Mouse (Mus musculus) B cell, adult 67 days (primary cell): ENCODE measurements around the gene Kcnk6. TPM values are rescaled to one million over a fixed set of nuclear protein-coding genes. Genes with fewer than 3 reads are reported as not detected.

Experiments
- total RNA-seq, 2 experiments: library from RNA; stranded (reverse); gene quantifications; 4 replicates each; pipeline ENCODE4 v1.2.4; 2023

The Kcnk6 gene
- 1 to 10 TPM; 1.4 to 1.9 TPM for total RNA-seq

DNA sequence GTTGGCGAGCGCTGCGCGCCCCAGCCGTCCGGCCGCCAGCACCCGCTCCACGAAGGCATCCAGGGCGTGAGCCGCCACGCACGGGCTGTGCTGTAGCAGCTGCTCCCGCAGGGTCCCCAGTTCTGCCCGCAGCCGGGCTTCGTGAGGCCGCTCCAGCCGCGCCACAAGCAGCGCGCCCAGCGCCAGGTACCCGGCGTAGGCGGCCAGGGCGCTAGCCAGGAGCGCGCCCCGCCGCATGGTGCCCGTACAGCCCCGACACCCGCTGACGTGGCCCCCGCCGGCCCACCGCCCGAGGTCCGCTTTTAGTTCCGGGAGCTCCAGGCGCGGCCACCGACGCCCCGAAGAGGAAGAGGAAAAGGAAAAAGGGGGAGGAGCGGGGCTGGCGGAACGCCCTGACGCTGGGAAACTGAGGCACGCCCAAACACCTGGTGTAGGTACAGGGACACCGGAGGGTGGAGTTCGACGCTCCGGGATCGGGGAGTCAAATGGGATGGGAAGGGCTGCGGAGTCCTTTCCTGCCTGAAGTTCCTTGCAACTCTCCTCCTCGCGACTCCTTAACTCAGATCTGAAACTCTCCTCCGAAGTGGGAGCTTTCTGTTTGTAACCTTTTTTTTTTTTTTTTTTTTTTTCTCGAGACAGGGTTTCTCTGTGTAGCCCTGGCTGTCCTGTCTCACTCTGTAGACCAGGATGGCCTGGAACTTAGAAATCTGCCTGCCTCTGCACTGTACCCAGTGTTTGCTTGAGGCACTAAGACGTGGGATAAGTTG, at the start of gene Kcnk6:
Gene Kcnk6, minus strand, starts transcription at position 269 of the 767 bp plus-strand sequence.

DNA sequence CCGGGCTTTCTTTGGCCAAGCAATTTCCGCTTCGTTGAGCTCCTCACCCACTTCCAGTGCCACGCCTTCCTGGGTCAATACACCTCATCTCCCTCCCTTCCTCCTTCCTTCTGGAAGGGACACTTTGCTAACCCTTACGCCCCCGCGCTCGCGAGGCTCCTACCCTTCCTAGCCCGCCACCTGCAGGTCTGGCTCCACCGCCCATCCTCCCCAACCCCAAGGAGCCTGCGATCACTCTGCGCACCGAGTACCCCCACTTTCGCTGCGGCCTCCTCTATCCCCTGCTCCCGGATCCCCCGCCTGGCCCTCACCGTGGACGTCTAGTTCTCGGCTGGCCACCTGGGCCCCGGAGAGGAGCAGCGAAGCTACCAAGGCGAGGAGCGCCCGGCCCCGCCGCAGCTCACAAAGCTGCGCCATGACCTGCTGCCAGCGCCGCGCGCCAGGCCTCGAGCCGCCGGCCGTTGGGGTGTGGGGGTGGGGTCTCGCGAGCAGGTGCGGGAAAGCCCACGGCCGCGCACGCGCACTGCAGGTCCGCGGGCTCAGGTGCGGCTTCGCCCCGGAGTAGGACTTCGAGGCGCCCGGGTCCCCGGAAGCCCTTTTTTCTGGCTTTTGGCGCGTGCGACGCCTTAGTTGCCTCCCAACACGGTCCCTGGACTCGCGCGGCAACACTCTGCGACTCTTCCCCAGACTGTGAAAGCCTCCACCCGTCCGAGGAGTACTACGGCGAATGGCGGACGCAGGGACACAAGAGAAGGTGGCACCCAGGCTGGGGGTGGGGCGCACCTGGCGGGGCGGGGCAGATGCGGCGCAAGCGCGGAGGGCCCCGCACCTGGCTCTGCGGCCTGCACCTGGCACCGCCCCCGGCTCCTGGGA, 49.1 kb upstream of the Kcnk6 start, which contains the start of gene Spint2:
Gene Spint2, minus strand, starts transcription at position 712 of the 873 bp plus-strand sequence.

DNA sequence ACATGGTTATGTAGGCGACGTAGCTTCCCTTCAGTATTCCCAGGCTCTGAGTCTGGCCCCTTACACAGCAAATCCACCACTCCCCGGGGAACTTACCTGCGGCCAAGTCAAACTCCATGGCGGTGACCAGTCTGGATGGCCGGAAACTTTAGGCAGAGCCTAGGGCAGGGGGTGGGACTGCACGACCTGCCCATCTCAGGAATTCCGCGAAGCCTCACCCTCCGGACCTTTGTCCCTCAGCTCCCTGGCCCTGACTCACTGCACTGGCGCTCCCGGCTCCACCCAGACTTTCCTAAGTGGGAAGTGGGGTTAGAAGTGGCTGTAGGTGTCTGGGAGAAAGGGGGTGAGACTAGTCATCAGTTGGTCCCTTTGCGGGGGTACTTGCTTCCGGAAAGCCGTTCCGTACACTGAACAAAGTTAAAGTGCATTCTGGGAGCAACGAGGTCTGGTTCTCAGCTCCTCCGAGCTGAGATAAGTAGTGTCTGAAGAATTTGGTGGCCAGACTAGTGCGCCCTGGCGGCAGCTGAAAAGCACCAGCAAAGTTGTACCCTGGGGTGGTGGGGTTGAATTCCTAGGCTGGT, 16.0 kb upstream of the Kcnk6 start, which contains the start of gene 2200002D01Rik:
Gene 2200002D01Rik, minus strand, starts transcription at position 206 of the 581 bp plus-strand sequence.

DNA sequence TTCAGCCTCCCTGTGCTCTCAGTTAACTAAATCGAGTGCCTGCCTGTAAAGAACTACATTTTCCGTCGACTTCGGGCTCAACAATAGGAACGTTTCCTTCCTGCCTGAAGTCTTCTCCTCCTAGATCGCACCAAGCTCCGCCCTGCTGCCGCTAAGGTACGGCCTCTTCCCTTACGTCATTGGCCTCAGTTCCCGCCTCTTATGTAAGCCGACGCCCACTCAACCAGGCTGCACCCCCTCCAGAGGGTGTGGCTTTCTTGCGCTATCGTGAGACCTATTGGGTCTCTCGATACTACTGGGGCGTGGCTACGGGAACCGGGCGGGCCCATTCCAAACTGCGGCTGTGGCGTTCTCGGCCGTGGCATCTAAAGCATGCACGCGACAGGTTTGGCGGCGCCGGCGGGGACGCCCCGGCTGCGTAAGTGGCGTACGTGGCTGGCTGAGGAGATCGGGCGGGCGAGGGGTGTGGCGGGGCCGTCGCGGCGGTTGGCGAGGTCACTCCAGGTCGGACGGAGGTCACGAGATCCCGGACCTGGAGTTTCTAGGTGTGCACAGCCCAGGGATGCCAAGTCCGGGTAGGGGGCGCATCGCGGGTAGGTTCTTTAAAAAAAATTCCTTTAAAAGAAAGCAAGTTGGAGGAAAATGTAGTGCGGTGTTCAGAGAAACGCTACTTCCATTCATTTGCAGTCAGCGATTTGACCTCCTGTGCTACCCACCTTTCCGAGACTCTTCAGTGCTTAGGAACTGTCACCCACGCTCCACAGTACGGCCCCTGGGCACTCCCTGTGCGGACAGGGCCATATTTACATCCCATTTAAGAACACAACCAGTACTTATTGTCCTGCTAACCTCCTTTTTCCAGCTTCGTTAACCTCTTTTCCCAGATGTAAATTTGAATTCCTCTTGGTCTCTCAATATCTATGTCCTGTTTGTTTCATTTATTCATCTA, 6.0 kb upstream of the Kcnk6 start, which contains the start of gene Yif1b:
Gene Yif1b, plus strand, starts transcription at position 311 of the 949 bp plus-strand sequence.

DNA sequence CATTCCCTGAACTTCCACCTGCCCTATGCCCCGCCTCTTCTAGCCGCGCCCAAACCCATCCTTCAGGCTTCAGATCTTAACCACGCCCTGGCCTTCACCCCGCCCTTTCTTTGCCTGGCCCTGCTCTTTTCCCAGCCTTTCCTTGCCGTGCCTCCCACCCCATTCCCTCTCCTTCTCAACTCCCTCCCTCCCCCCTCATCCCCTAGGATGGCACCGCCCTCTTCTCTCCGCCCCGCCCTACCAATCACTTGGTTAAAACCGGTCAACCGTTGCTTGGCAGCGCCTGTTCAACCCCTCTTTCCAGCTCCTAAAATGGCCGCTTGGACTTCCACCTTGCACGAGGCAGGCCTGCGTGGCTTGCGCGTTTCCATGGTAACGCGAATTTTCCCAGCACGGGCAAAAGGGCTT, 18.6 kb downstream of the Kcnk6 start, which contains the start of gene Catsperg1:
Gene Catsperg1, minus strand, starts transcription at position 361 of the 408 bp plus-strand sequence.

DNA sequence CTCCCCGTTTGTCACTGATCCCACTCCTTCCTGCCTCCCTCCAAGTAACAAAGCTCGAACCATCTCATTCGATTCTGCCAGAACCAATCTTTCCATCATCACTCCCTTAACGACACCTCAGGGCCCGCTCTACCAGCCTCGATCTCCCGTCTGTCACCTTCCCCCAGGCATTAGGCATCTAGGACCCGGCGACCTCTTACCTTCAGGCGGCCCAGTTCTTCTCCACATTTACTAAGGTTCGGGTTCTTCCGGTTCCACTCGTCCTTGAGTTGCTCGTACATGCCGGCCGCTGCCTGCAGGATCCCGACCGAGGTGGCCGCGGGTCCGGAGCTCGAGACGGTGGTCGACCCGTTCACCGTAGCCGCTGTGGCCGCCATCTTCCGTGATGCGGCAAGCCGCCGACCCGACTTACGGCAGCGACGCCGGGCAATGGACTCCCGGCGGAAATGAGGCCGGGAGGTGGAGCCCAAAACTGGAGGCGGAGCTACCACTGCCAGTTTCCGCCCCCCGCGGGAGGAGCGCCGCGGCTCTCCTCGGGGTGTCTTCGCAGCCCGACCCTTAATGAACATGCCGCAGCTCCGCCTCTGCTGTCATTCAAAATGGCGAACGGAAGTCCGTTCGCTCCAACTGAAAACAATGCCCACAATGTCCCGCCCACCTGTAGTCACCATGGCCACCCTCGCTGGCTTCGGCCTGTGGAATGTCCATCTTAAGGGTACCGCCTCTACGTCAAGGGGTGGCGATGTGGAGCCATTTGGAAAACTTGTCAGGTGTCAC, 52.0 kb downstream of the Kcnk6 start, which contains the start of gene Psmd8:
Gene Psmd8, minus strand, starts transcription at position 625 of the 777 bp plus-strand sequence.

Other genes with a start within 250 kb of the Kcnk6 start
- gene Ryr1, start 107.3 kb downstream of the Kcnk6 start, total RNA-seq, result under 1 TPM; 0.32 to 0.39 TPM
- gene Rasgrp4, start 97.7 kb downstream of the Kcnk6 start, total RNA-seq, result 1 to 10 TPM; 4.1 to 4.4 TPM
- gene Fam98c, start 76.3 kb downstream of the Kcnk6 start, total RNA-seq, result 10 to 100 TPM; 27.9 to 33.3 TPM
- gene Ggn, start 62.3 kb downstream of the Kcnk6 start, total RNA-seq, result not detected
- gene Spred3, start 62.1 kb downstream of the Kcnk6 start, total RNA-seq, result 1 to 10 TPM; 1.5 to 1.7 TPM
- gene Psmd8, start 51.8 kb downstream of the Kcnk6 start, total RNA-seq, result 100 to 1,000 TPM; 197 to 231 TPM
- 1 to 10 TPM; 2.4 to 2.8 TPM for gene Catsperg1, start 18.5 kb downstream of the Kcnk6 start, total RNA-seq
- 10 to 100 TPM; 22.3 to 24.6 TPM for gene Yif1b, start 5.8 kb upstream of the Kcnk6 start, total RNA-seq
- 1 to 10 TPM; 3.2 to 3.5 TPM for gene 2200002D01Rik, start 16.0 kb upstream of the Kcnk6 start, total RNA-seq
- 10 to 100 TPM; 38.6 to 45.2 TPM for gene Spint2, start 49.4 kb upstream of the Kcnk6 start, total RNA-seq
- not detected for gene Ppp1r14a, start 56.8 kb upstream of the Kcnk6 start, total RNA-seq
- 1 to 10 TPM in 1 of 2 experiments, not detected in 1; 1.0 TPM for gene Dpf1, start 71.4 kb upstream of the Kcnk6 start, total RNA-seq